Mouse (Mus musculus) lung, embryonic 16.5 days (tissue): ENCODE data around the gene Slc5a10. TPM values are rescaled to one million over a fixed set of nuclear protein-coding genes. Genes with fewer than 3 reads are reported as not detected.

Source experiments
- ATAC-seq: fragments of 200-750 bp; cut with Nextera tagmentation; 2 replicates; pipeline ENCODE4 v1.8.0; 2017; ENCODE audit warnings: low read depth, mild to moderate bottlenecking, moderate library complexity
- H3K27ac ChIP-seq: fragments of 300-500 bp; sonication (generic); 2 replicates; pipeline ENCODE4 v1.5.1; 2014; ENCODE audit warnings: mild to moderate bottlenecking, control low read depth, low read length
- H3K27me3 ChIP-seq: fragments of 300-500 bp; sonication (generic); 2 replicates; pipeline ENCODE4 v1.6.1; 2014; ENCODE audit warnings: low read depth, low read length, mixed read lengths; ENCODE audit not compliant: control insufficient read depth, insufficient read depth
- H3K36me3 ChIP-seq: fragments of 300-500 bp; sonication (generic); 2 replicates; pipeline ENCODE4 v1.6.1; 2014; ENCODE audit warnings: low read length; ENCODE audit not compliant: control insufficient read depth, insufficient read depth
- H3K4me1 ChIP-seq: fragments of 300-500 bp; sonication (generic); replicated peaks from 2 replicates; pipeline ENCODE4 v1.6.1; 2014; ENCODE audit warnings: low read length, mixed read lengths; ENCODE audit not compliant: control insufficient read depth, insufficient read depth
- H3K4me2 ChIP-seq: fragments of 300-500 bp; sonication (generic); 2 replicates; pipeline ENCODE4 v1.6.1; 2014; ENCODE audit warnings: low read depth, low read length, control low read depth
- H3K4me3 ChIP-seq: fragments of 300-500 bp; sonication (generic); 2 replicates; pipeline ENCODE4 v1.5.1; 2014; ENCODE audit warnings: mild to moderate bottlenecking, low read length, control low read depth
- H3K9ac ChIP-seq: fragments of 300-500 bp; sonication (generic); 2 replicates; pipeline ENCODE4 v1.6.1; 2014; ENCODE audit warnings: low read length, control low read depth
- H3K9me3 ChIP-seq: fragments of 300-500 bp; sonication (generic); 2 replicates; pipeline ENCODE4 v1.6.1; 2016; ENCODE audit warnings: low read length; ENCODE audit not compliant: control insufficient read depth
- WGBS: fragments of 180-500 bp; shearing (Covaris S2); extraction: QIAGEN DNeasy Blood & Tissue Kit; methylation state at CpG from one replicate; pipeline ENCODE4 v1.1.7; 2014; 5-methylcytosine and 5-hydroxymethylcytosine counted together
- polyA plus RNA-seq: library from polyadenylated mRNA; unstranded; fragments of >200 nt; fragmentation: Nextera tagmentation; extraction: Ambion mirVana; gene quantifications from 2 replicates; pipeline ENCODE4 v1.2.1, GENCODE M21; 2015

Slc5a10 gene
- polyA plus RNA-seq, 1 experiment from 2014 or later: 0.08 TPM

DNA sequence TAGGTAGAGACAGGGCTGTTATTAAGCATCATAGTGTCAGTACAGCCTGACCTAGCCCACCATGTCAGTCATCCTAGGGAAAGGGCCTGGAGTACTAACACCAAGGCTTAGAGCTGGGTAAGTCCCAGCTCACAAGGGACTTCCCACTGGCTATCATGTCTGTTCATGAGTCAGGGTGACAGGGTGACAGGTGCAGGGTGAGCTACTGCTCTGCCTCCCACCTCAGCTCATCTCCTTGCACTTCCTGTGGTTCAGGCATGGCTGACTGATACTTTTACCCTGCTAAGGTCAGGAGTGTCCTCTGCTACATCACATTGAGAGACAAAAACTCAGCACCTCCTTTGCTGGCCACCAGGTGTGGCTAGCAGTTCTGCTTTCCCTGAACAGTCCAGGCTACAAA, 21.8 kb downstream of the Slc5a10 start:
- H3K36me3 ChIP-seq: no peaks in the 10 kb centered on the region
- H3K4me2 ChIP-seq: no peak overlapping the region
- H3K27me3 ChIP-seq: no peaks in the 10 kb centered on the region
- no peaks in the 10 kb centered on the region for H3K9me3 ChIP-seq
- no peak for ATAC-seq
- H3K4me3 ChIP-seq: no peak overlapping the region
- no peak overlapping the region for H3K9ac ChIP-seq
- H3K4me1 ChIP-seq: no peaks in the 10 kb centered on the region
- H3K27ac ChIP-seq: no peak overlapping the region

DNA sequence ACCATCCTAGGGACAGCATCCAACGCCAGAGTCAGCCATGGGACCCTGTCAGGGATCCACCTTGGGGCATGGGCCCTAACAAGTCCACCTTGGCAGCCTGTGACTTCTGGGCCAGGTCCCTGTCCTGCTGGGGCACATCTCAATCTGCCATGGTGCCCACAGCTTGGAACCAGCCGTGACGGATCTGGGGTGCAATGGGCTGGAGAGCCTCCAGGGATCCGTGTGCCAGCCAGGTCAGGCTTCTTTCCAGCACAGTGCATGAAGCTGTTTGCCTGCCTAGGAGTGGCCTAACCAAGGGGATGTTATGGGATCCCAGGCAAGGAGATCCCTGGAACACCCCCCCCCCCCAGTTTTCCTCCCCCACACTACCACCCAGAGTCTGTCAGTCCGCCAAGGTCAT, 27.6 kb downstream of the Slc5a10 start:
- Histone ChIP-seq H3K4me1 (no peaks in the 10 kb centered on the region), H3K4me3 (no peak overlapping the region), H3K9ac (no peak overlapping the region), H3K36me3 (no peaks in the 10 kb centered on the region), H3K27ac (no peak overlapping the region), H3K4me2 (no peak overlapping the region), H3K9me3 (no peaks in the 10 kb centered on the region), H3K27me3 (no peaks in the 10 kb centered on the region)
- WGBS: 87% methylated on average over 5 of the region's 5 CpGs
- no peak for ATAC-seq

DNA sequence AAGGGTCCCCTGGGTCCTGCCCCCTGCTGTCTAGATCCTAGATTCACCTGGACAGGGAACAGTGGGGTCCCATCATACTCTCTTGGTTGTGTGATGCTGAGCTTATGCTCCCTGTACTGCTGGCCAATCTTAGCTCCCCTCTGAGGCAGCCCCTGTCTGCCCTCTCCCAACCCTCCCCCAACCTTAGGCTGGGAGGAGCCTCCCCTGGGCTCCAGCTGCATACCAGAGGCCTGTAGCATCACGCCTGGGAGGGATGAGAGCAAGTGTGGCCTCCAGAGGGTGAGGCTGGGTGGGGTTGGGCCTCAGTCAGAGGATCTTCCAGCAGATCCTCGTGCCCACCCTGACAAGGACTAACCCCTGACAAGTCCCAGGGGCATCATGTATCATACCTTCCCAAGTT, 33.0 kb downstream of the Slc5a10 start:
- H3K4me1 ChIP-seq: peaks cover 10% of the 10 kb centered on the region; the same call in 1 of the 2 replicates
- no peak overlapping the region for H3K4me3 ChIP-seq
- no peak for ATAC-seq
- peaks cover 28% of the 10 kb centered on the region for H3K27me3 ChIP-seq
- no peaks in the 10 kb centered on the region for H3K36me3 ChIP-seq
- H3K9me3 ChIP-seq: no peaks in the 10 kb centered on the region
- WGBS: 45% methylated on average over 2 of the region's 2 CpGs
- H3K4me2 ChIP-seq: no peak overlapping the region
- no peak overlapping the region for H3K9ac ChIP-seq
- H3K27ac ChIP-seq: no peak overlapping the region

DNA sequence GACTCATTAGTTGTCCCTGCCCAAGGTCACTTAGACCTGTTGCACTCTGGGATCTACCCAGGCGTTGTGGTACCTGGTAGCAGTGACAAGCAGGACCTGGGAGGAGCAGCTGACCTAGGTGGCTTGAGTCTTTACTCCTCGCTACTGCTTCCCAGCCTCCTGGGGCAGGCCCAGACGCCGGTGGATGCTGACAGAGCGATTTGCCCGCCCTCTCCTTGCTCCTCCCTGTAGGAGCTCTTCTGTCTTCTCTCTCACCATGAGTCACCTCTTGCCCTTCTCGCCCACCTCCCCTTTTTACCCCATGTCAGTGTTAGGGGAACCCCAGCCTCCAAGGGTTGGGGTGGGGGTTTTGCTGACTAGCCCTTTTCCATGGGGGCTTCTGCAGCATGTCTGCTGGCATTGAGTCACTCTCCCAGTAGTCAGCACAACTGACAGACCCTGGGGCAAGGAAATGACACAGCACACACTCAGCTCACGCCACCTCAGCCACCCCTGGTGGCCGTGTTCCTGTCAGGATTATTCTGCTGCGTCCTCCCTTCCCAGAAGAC, 33.6 kb downstream of the Slc5a10 start:
- no peak overlapping the region for H3K4me2 ChIP-seq
- H3K9ac ChIP-seq: no peak overlapping the region
- H3K9me3 ChIP-seq: no peaks in the 10 kb centered on the region
- no peak overlapping the region for H3K4me3 ChIP-seq
- no peaks in the 10 kb centered on the region for H3K36me3 ChIP-seq
- H3K27me3 ChIP-seq: peaks cover 30% of the 10 kb centered on the region
- no peak overlapping the region for H3K27ac ChIP-seq
- WGBS: 56% methylated on average over 10 of the region's 10 CpGs
- no peak for ATAC-seq
- peaks cover 10% of the 10 kb centered on the region; the same call in 1 of the 2 replicates for H3K4me1 ChIP-seq

DNA sequence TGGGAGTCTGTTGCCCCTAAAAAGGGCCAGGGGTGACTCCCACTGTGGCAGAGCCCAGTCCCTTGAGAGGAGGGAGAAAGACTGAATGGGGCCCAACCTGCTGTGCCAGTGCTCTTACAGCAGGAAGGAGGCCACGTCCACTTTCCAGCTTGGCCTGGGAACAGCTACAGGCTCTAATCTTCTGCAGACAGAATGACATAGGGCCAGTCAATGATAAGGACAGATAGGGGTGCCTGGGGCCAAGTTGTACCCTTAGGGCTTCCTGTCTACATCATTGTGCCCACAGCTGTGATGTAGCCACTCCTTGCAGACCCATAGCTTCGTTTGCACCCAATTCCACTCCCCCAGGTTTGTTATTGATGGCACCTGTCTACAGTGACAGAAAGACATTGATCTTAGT, 34.5 kb downstream of the Slc5a10 start:
- no peak overlapping the region for H3K27ac ChIP-seq
- H3K27me3 ChIP-seq: peaks cover 30% of the 10 kb centered on the region
- no peak overlapping the region for H3K4me3 ChIP-seq
- no peaks in the 10 kb centered on the region for H3K36me3 ChIP-seq
- H3K4me2 ChIP-seq: no peak overlapping the region
- ATAC-seq: no peak
- H3K9ac ChIP-seq: no peak overlapping the region
- 39% methylated on average over 2 of the region's 2 CpGs for WGBS
- peaks cover 10% of the 10 kb centered on the region; the same call in 1 of the 2 replicates for H3K4me1 ChIP-seq
- H3K9me3 ChIP-seq: no peaks in the 10 kb centered on the region

DNA sequence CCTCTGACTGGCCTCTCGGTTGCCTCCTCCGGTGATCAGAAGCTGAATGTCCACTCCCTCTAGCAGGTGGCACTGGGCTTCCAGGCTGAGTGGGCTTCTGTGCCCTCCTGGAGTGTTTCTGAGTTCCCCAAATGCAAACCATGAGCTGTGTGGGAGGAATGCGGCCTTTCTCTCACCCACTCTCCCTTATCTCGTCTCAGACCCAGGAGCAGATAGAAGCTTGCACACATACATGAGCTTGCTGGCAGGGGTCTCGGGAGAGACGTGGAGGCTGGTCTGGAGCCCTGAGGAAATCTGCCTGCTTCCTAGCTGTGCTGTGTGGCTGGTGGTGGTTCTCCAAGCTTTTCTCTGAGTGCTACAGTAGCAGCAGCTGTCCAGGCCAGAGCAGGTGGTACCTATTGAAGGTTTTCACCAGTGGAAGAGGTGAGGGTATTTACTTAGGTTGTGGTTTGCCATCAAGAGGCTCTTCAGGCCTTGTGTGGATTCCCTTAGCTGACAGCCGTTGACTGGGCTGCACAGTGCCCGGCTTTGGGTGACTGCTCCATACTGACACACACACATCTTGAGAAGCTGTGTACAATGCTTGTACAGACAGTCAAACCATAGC, 35.4 kb downstream of the Slc5a10 start:
- peaks cover 10% of the 10 kb centered on the region; the same call in 1 of the 2 replicates for H3K4me1 ChIP-seq
- H3K27ac ChIP-seq: no peak overlapping the region; the same call in 1 of the 2 replicates
- H3K9me3 ChIP-seq: no peaks in the 10 kb centered on the region
- H3K4me3 ChIP-seq: peak overlapping the region; percentile 52
- H3K9ac ChIP-seq: 0 out of 2 replicates have a peak overlapping the region, but pooled peaks have one; percentile 61
- 41% methylated on average over 8 of the region's 8 CpGs for WGBS
- peak overlapping the region; percentile 67 for H3K4me2 ChIP-seq
- peak; percentile 50; the same call in 1 of the 2 replicates for ATAC-seq
- H3K27me3 ChIP-seq: peaks cover 30% of the 10 kb centered on the region
- no peaks in the 10 kb centered on the region for H3K36me3 ChIP-seq

DNA sequence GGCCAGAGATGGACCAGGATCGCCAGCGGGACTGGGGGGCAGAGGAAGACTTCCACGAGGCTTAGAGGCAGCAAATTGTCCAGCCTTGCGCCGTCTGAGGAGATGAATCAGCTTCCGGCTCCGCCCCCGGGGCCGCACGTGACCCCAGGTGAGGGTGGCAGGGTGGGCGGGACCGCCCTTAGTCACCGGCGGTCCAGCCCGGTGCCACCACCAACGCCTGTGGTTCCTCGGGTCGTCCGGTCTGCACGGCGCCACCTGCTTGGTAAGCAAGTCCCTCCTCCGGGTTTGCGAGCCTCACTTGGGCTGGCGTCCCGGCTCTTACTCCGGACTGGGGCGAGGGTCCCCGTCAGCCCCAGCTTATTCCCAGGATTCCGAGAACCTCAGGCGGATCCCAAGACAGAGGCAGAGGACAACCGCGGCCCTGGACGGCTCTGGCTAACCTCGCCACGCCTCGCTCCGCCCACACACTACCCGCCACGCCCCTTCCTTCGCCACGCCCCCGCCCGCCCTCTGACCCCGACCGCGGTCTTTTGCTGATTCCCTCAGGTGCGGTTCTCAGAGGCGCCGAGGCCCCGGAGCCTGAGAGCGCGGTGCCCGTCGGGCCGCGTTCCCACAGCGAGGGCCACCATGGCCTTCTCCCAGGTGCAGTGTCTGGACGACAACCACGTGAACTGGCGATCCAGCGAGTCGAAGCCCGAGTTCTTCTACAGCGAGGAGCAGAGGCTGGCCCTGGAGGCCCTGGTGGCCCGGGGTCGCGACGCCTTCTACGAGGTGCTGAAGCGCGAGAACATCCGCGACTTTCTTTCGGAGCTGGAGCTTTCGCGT, 36.5 kb downstream of the Slc5a10 start, which contains the start of gene Fam83g:
Gene Fam83g, plus strand, starts transcription at position 185 of the 825 bp plus-strand sequence.
- peak; percentile 78 for ATAC-seq
- peaks cover 10% of the 10 kb centered on the region; the same call in 1 of the 2 replicates for H3K4me1 ChIP-seq
- peak within 1 kb of the TSS; percentile 52 for H3K4me3 ChIP-seq
- peaks cover 30% of the 10 kb centered on the region for H3K27me3 ChIP-seq
- peak within 1 kb of the TSS; percentile 67 for H3K4me2 ChIP-seq
- no peaks in the 10 kb centered on the region for H3K9me3 ChIP-seq
- peak within 1 kb of the TSS; percentile 61 for H3K9ac ChIP-seq
- 2% methylated on average over 76 of the region's 76 CpGs for WGBS
- no peaks in the 10 kb centered on the region for H3K36me3 ChIP-seq
- no peak within 1 kb of the TSS; the same call in 1 of the 2 replicates for H3K27ac ChIP-seq

DNA sequence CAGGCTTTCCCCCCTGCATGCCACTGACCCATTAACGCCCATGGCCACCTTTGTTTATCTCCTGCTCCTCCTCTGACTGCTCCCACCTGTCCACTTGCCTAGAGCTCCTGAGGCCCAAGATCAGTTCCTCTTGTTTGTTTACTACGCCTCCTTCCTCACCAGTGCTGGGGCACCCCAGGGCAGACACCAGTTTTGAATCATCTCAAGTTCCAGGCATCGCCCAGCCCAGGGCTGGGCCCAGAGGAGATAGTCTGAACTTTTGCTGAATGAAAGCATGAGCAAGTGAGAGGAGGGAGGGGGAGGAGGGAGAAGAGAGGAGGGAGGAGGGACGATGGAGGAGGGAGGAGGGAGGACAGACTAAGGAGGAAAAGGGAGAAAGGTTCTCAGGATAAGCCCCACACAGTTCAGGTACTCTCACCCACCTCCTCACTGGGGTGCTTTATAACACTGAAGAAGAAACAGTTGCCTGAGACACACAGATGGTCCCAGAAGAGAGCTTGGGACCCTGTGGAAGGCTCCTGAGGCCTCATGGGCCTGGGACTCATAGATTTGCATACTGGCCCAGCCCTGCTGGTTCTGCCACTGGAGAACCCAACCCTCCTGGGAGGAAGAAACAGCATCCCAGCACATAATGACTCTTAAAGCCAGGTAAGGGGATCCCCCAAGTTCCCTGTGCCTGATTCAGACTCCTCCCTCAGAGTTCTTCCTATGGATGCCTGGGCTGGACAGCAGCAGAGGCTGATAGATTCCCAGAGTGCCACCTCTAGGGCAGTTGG, 41.3 kb downstream of the Slc5a10 start:
- Histone ChIP-seq H3K4me2 (no peak overlapping the region), H3K9me3 (no peaks in the 10 kb centered on the region), H3K27me3 (peaks cover 16% of the 10 kb centered on the region), H3K4me1 (peaks cover 9% of the 10 kb centered on the region; the same call in 1 of the 2 replicates), H3K9ac (no peak overlapping the region), H3K36me3 (no peaks in the 10 kb centered on the region), H3K27ac (no peak overlapping the region), H3K4me3 (no peak overlapping the region)
- WGBS: 55% methylated on average over 4 of the region's 4 CpGs
- no peak for ATAC-seq
